Mouse (Mus musculus) 3134 (cell line): ENCODE measurements around the gene Pafah1b2.

Source experiments
- DNase-seq: peaks from one replicate; pipeline ENCODE4 v3.0.0-alpha.2; 2011; ENCODE audit warnings: low spot score; ENCODE audit not compliant: insufficient read length; ENCODE audit errors: extremely low read depth

Gene Pafah1b2

GRCm38 (mm10) chr9:45944506-45945400 is 67.7 kb downstream of the Pafah1b2 start:
- DNase-seq: no peak

GRCm38 (mm10) chr9:45943628-45944505 is 68.6 kb downstream of the Pafah1b2 start:
- DNase-seq: no peak

- DNase-seq: no peak
Observed at GRCm38 (mm10) chr9:45942916-45943315, 69.6 kb downstream of the Pafah1b2 start.

GRCm38 (mm10) chr9:45942464-45942863 is 70.0 kb downstream of the Pafah1b2 start:
- DNase-seq: no peak

GRCm38 (mm10) chr9:45941329-45941888 is 71.1 kb downstream of the Pafah1b2 start:
- no peak for DNase-seq

GRCm38 (mm10) chr9:45939794-45940193 is 72.7 kb downstream of the Pafah1b2 start:
- DNase-seq: no peak

GRCm38 (mm10) chr9:45938952-45939637 is 73.4 kb downstream of the Pafah1b2 start:
- DNase-seq: no peak

- DNase-seq: no peak
Observed at GRCm38 (mm10) chr9:45938088-45938487, 74.4 kb downstream of the Pafah1b2 start.

- no peak for DNase-seq
Observed at GRCm38 (mm10) chr9:45936883-45937282, 75.6 kb downstream of the Pafah1b2 start.

- DNase-seq: no peak
Observed at GRCm38 (mm10) chr9:45935628-45936210, 76.8 kb downstream of the Pafah1b2 start, which contains the start of gene Tagln. TSS of gene Tagln (minus strand) at chr9:45936058.

GRCm38 (mm10) chr9:45932571-45933415 is 79.7 kb downstream of the Pafah1b2 start:
- no peak for DNase-seq

GRCm38 (mm10) chr9:45931958-45932357 is 80.5 kb downstream of the Pafah1b2 start:
- DNase-seq: no peak

- DNase-seq: no peak
Observed at GRCm38 (mm10) chr9:45929285-45929684, 83.2 kb downstream of the Pafah1b2 start.

GRCm38 (mm10) chr9:45919895-45920294 is 92.6 kb downstream of the Pafah1b2 start:
- DNase-seq: no peak

- DNase-seq: no peak
Observed at GRCm38 (mm10) chr9:45917041-45917934, 95.2 kb downstream of the Pafah1b2 start.

GRCm38 (mm10) chr9:45915659-45916058 is 96.8 kb downstream of the Pafah1b2 start:
- DNase-seq: no peak
